Mouse (Mus musculus): Measurements from ENCODE around the gene Mettl5. TPM values are rescaled to one million over a fixed set of nuclear protein-coding genes. Genes with fewer than 3 reads are reported as not detected.
A peak's percentile ranks its signal among the peaks of the same experiment; 100 is the strongest.

Gene Mettl5
- polyA plus RNA-seq, 1 experiment from 2014 or later: 45.1 TPM

DNA sequence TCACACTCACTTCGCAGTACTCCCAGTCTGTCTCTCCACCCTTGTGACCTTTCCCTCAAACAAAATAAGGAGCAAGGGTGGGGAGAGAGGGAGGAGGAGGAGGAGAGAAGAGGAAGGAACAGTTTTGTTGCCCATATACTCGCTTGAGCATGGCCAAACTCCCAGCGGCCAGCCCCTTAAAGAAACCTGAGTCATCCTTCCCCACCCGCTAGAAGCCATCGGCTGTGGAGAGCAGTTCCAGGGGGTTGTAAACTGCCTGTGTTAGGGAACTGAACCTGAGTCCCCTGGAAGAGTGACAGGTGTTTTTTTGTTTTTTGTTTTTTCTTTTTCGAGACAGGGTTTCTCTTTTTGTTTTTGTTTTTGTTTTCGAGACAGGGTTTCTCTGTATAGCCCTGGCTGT is 5.4 kb upstream of the Mettl5 start:
- 58% methylated on average over 7 of the region's 7 CpGs for WGBS
- no peak overlapping the region for H3K4me2 ChIP-seq
- TF ChIP-seq CTCF (IDR thresholded peaks at IDR 0.05; ENCODE audit: low read depth): no peak
- H3K9ac ChIP-seq: no peak overlapping the region
- H3K4me3 ChIP-seq (ENCODE audit: low read depth, low read length): no peak overlapping the region
- no peaks in the 10 kb centered on the region for H3K36me3 ChIP-seq (ENCODE audit: insufficient read depth)
- ATAC-seq (ENCODE audit: insufficient read depth): no peak
- no peaks in the 10 kb centered on the region for H3K9me3 ChIP-seq (ENCODE audit: low read depth, low read length)
- DNase-seq: no peak
- H3K27me3 ChIP-seq (ENCODE audit: insufficient read depth, low read length): no peaks in the 10 kb centered on the region
- no peaks in the 10 kb centered on the region for H3K4me1 ChIP-seq (ENCODE audit: insufficient read depth)
- no peak overlapping the region for H3K27ac ChIP-seq (ENCODE audit: low read depth)

DNA sequence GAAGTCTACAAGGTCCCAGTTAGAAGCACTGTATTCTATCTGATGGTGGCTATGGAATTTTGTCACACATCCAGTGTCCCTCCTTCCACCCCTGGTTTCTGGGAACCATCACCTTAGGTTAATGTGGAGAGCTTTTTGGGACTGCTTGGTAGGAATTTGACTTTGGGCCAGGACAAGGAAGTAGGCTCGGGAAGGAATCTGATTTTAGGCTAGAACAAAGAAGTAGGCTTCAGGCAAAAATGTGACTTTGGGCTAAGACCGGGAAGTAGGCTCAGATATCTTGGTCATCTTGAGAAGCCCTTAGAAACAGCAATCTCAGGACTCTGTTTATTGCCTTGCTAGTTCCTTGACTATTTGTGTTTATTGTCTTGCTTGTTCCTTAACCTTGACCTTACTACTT is 3.5 kb upstream of the Mettl5 start:
- Histone ChIP-seq H3K27ac (ENCODE audit: low read depth) (no peak overlapping the region), H3K4me3 (ENCODE audit: low read depth, low read length) (no peak overlapping the region), H3K9ac (no peak overlapping the region), H3K36me3 (ENCODE audit: insufficient read depth) (no peaks in the 10 kb centered on the region), H3K9me3 (ENCODE audit: low read depth, low read length) (no peaks in the 10 kb centered on the region), H3K27me3 (ENCODE audit: insufficient read depth, low read length) (no peaks in the 10 kb centered on the region), H3K4me2 (no peak overlapping the region), H3K4me1 (ENCODE audit: insufficient read depth) (no peaks in the 10 kb centered on the region)
- DNase-seq: no peak
- ATAC-seq (ENCODE audit: insufficient read depth): no peak
- whole genome bisulfite sequencing: 74% methylated on average over 2 of the region's 2 CpGs
- TF ChIP-seq CTCF (IDR thresholded peaks at IDR 0.05; ENCODE audit: low read depth): no peak

DNA sequence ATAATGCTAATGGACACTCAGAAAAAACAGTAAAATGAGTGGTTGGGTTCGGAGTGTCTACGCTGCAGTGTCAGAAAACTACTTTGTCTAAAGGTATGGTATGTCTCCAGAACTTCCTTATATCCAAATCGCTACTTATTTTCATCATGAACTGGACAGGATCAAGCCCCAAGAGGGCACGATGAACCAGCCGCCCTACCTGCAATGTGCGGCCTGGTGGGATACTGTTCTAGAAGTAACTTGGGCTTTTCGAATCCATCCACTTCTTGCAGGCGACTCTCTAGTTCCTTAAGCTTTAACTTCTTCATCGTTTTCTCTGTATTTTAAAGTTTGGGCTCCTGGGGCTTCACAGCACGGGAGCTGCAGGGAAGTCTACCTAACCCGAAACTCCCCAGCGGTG is 365 bp downstream of the Mettl5 start:
- H3K4me2 ChIP-seq: peak overlapping the region; percentile 67
- no peaks in the 10 kb centered on the region for H3K9me3 ChIP-seq (ENCODE audit: low read depth, low read length)
- ATAC-seq (ENCODE audit: insufficient read depth): peak; percentile 57
- no peaks in the 10 kb centered on the region for H3K4me1 ChIP-seq (ENCODE audit: insufficient read depth)
- H3K36me3 ChIP-seq (ENCODE audit: insufficient read depth): no peaks in the 10 kb centered on the region
- DNase-seq: peak; percentile 28
- 6% methylated on average over 12 of the region's 12 CpGs for WGBS
- peak overlapping the region; percentile 72 for H3K27ac ChIP-seq (ENCODE audit: low read depth)
- no peak for TF ChIP-seq CTCF (IDR thresholded peaks at IDR 0.05; ENCODE audit: low read depth)
- H3K4me3 ChIP-seq (ENCODE audit: low read depth, low read length): peak overlapping the region; percentile 65
- no peaks in the 10 kb centered on the region for H3K27me3 ChIP-seq (ENCODE audit: insufficient read depth, low read length)
- peak overlapping the region; percentile 89 for H3K9ac ChIP-seq

DNA sequence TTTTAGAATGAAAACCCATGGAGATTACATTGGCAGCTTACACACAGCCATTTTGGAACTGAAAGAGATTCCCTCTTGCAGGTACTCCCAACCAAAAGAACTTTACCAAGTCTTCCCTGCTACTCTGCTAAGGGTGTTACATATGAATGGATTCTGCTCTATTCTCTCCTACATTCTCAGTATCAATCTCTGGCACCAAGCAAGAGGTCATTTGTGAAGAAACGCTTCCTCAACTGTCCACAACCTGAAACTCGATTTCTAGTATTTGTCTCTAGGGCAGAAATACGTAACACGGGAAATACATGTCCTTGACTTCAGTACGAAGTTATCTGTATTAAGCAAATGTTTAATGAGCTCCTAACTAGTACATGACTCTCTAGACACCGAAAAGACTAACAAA is 834 bp downstream of the Mettl5 start:
- DNase-seq (no peak), ATAC-seq (ENCODE audit: insufficient read depth) (no peak)
- Histone ChIP-seq H3K4me2 (peak overlapping the region; percentile 67), H3K36me3 (ENCODE audit: insufficient read depth) (no peaks in the 10 kb centered on the region), H3K4me1 (ENCODE audit: insufficient read depth) (no peaks in the 10 kb centered on the region), H3K27me3 (ENCODE audit: insufficient read depth, low read length) (no peaks in the 10 kb centered on the region), H3K27ac (ENCODE audit: low read depth) (no peak overlapping the region), H3K4me3 (ENCODE audit: low read depth, low read length) (peak overlapping the region; percentile 65), H3K9me3 (ENCODE audit: low read depth, low read length) (no peaks in the 10 kb centered on the region), H3K9ac (peak overlapping the region; percentile 89)
- WGBS: 46% methylated on average over 6 of the region's 6 CpGs
- no peak for TF ChIP-seq CTCF (IDR thresholded peaks at IDR 0.05; ENCODE audit: low read depth)

DNA sequence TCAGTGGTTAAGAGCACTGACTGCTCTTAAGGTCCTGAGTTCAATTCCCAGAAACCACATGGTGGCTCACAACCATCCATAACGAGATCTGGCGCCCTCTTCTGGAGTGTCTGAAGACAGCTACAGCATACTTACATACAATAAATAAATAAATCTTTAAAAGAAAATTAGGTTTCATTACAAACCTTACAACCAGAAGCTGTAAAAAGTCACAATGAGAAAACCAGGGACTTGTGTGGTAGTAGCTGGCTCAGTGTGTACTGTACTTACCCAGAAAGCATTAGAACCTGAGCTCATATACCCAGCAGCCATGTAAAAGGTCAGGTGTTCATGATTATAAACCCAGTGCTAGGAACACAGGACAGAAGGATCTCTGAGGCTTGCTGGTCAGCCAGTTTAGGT is 1.4 kb downstream of the Mettl5 start:
- no peaks in the 10 kb centered on the region for H3K4me1 ChIP-seq (ENCODE audit: insufficient read depth)
- no peaks in the 10 kb centered on the region for H3K27me3 ChIP-seq (ENCODE audit: insufficient read depth, low read length)
- no peaks in the 10 kb centered on the region for H3K9me3 ChIP-seq (ENCODE audit: low read depth, low read length)
- ATAC-seq (ENCODE audit: insufficient read depth) (no peak), DNase-seq (no peak)
- WGBS: 71% methylated on average over 2 of the region's 2 CpGs
- no peak overlapping the region for H3K27ac ChIP-seq (ENCODE audit: low read depth)
- no peaks in the 10 kb centered on the region for H3K36me3 ChIP-seq (ENCODE audit: insufficient read depth)
- no peak overlapping the region for H3K4me3 ChIP-seq (ENCODE audit: low read depth, low read length)
- peak; percentile 33 for TF ChIP-seq CTCF (IDR thresholded peaks at IDR 0.05; ENCODE audit: low read depth)
- H3K4me2 ChIP-seq: 0 out of 2 replicates have a peak overlapping the region, but pooled peaks have one; percentile 67
- no peak overlapping the region for H3K9ac ChIP-seq

DNA sequence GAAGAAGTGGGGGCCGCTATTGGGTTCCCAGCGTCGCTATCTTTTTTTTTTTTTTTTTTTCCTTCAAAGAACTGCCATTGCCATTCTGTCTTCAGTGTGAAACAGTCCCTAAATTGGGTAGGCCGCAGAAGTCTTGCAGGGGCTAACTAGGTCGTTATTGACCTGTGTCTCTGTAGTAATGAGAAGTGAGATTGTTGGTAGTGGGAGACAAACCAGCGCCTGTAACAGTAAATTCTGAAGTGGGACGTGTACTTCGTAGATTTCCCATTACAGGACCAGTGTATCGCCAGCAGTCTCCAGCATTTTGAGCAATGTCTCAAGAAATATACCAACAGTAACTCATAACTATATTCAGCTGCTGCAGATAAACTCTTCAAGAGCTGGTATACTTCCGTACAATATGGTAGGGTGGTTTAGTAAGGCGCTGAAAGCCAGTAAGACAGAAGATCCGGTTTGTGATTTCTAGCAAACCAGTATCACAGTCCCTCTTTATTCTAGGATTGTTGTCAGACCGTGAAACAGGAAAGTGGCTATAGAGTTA is 23.2 kb downstream of the Mettl5 start:
- no peak for TF ChIP-seq CTCF (IDR thresholded peaks at IDR 0.05; ENCODE audit: low read depth)
- peak; percentile 19 for DNase-seq
- WGBS: under 1% methylated on average over 13 of the region's 13 CpGs

DNA sequence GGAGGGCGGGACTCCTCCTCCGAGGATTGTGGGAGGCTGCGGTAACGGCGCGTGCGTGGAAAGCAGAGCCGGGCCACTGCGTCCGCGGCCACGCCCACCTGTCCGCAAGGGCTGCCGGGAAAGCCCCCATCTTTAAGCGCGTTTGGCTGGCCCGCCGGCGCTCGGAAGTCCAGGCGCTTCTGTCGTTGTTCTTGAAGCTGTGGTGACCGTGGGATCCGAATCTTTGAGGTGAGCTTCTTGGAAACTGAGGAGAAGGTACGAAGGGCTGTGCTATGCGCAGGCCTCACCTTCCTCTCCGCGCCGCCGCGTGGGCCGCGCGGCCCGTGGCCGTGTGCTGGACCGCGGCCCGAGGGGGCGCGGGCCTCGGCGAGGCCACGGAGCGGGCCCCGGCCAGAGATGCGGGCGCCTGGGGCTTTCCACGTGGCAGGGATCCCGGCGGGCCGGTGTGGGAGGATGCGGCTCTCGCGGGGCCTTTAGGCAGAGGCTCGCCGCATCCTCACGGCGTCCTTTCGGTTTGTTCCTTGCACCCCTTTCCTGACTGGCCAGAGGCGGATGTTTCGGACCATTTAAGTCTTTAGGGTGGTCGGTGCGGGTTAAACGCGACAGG is 23.8 kb downstream of the Mettl5 start, which contains the start of gene Ssb:
Gene Ssb, plus strand, starts transcription at position 78 of the 607 bp plus-strand sequence.
- no peak for TF ChIP-seq CTCF (IDR thresholded peaks at IDR 0.05; ENCODE audit: low read depth)
- H3K4me1 ChIP-seq (ENCODE audit: insufficient read depth): no peaks in the 10 kb centered on the region
- under 1% methylated on average over 61 of the region's 66 CpGs for WGBS

More for the DNA sequence above, 23.2 kb downstream of the Mettl5 start:
- Histone ChIP-seq H3K27ac (ENCODE audit: low read depth) (peak overlapping the region; percentile 94; the same call in 1 of the 2 replicates), H3K36me3 (ENCODE audit: insufficient read depth) (peaks cover 27% of the 10 kb centered on the region), H3K4me1 (ENCODE audit: insufficient read depth) (no peaks in the 10 kb centered on the region), H3K9ac (peak overlapping the region; percentile 99), H3K4me2 (peak overlapping the region; percentile 75), H3K4me3 (ENCODE audit: low read depth, low read length) (peak overlapping the region; percentile 100), H3K9me3 (ENCODE audit: low read depth, low read length) (no peaks in the 10 kb centered on the region), H3K27me3 (ENCODE audit: insufficient read depth, low read length) (no peaks in the 10 kb centered on the region)
- ATAC-seq (ENCODE audit: insufficient read depth): no peak

More for the DNA sequence above, 23.8 kb downstream of the Mettl5 start, which contains the start of gene Ssb:
- Histone ChIP-seq H3K27me3 (ENCODE audit: insufficient read depth, low read length) (no peaks in the 10 kb centered on the region), H3K4me2 (peak within 1 kb of the TSS; percentile 75), H3K36me3 (ENCODE audit: insufficient read depth) (peaks cover 22% of the 10 kb centered on the region), H3K4me3 (ENCODE audit: low read depth, low read length) (peak within 1 kb of the TSS; percentile 100), H3K9ac (peak within 1 kb of the TSS; percentile 99), H3K27ac (ENCODE audit: low read depth) (peak within 1 kb of the TSS; percentile 94), H3K9me3 (ENCODE audit: low read depth, low read length) (no peaks in the 10 kb centered on the region)
- ATAC-seq (ENCODE audit: insufficient read depth): peak; percentile 96
- peak; percentile 98 for DNase-seq
